Mouse (Mus musculus): Measurements from ENCODE around the gene Sh3gl2.

DNA sequence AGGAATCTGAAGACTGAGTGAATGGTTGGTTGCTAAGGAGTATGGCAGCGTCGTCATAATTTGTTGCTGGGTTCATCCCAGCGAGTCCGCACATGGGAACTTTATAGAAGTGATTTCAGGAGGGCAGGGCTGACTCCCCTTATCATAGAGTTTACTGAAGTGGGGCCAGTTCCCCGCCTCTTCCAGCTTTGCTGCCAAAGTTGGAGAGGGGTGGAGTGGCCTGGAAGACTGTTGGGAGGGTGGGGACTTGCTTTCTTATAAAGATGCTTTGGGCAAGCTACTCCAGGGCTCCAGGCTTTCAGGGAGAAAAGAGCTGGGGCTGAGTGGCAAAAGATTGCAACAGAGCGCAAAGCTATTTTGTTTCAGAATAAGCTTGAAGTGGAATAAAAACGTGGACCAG is 308.4 kb downstream of the Sh3gl2 start:
- TF ChIP-seq POLR2A (IDR thresholded peaks at IDR 0.05; ENCODE audit: borderline replicate concordance, extremely low read depth, insufficient read depth, insufficient read length, poor library complexity, severe bottlenecking) (no peak), CTCF (IDR thresholded peaks at IDR 0.05; ENCODE audit: borderline replicate concordance, extremely low read depth, insufficient read depth, insufficient read length) (no peak)
